Mouse (Mus musculus): ENCODE measurements around the gene Mrpl58.
A peak's percentile ranks its signal among the peaks of the same experiment; 100 is the strongest.
"Not testable (repeated sequence)": the region's sequence is repeated elsewhere in the genome, so short reads cannot be mapped to it uniquely, and the experiment has no call there.

The Mrpl58 gene

DNA sequence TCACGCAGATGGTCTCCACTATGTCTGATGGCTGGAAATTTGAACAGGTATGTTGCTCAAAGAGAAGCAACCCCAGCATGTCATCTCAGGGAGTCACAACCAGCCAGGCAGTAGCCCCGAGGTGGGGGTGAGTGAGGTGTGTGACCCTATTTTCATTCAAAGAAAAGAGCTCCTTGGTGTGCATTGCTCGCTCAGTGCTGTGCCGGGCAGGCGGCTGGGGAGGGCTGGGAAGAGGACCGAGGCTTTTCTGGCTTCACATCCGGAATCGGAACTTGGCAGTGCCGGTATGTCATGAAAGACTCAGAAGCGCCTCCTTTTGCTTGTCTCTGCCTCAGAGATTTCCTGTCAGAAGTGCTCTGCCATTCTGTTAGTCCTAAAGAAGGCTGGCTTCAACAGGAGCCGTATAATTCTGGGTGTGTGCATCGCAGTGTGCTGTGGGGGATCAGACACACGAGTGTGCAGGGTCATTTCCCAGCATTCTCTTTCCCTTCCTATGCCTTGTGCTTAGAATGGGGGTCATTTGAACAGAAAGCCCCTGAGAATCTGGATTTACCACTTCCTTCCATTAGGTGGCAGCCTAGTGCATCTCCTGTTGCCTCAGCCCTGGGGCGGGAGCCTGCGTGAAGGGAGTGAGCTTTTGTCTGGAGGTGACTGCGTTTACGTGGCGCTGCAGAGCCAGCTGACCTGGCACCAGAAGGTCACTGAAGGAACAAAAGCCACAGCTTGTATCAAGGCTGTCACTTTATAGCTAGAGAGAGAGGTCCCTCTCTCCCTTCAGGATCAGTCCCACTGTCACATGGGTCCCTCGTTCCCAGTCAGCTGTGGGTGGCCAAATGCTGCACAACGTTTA, 24.2 kb downstream of the Mrpl58 start:
- peak; percentile 75 for DNase-seq (ENCODE audit: low spot score)

DNA sequence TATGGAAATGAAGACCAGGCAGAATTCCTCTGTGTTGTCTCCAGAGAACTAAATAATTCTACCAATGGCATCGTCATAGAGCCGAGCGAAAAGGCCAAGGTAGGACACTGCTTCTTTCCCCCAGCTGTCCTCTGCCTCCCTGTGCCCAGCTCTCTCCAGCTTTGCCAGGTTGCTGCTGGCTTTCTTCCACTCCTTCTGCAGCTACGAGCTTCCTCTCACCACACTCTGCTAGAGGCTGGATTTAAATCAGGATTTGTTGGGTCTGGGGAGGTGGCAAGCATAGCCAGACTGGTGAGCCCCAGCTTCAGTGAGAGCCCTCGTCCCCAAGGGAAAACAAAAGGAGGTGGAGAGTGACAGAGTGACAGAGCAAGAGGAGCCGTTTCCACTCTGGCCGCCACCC, 25.8 kb downstream of the Mrpl58 start:
- no peak for DNase-seq (ENCODE audit: low spot score)

DNA sequence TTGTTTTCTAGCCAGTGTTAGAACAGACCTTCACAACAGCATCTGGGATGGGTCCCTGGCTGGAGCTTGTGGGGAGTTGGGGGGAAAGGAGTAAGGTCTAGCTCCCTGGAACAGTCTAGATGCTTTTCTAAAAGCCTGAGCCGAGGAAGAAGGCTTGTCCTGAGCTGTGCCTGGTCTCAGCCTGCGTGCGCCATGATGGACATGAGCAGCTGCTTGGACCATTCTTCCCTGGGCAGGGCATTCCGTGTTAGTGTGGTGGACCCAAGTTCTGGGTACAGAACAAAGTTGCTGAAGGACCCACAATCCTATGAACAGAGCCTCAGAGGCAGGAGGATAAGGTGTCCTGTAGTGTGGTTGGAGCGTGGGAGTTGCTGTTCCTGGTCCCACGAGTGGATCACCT, 27.0 kb downstream of the Mrpl58 start:
- DNase-seq (ENCODE audit: low spot score) = no peak

DNA sequence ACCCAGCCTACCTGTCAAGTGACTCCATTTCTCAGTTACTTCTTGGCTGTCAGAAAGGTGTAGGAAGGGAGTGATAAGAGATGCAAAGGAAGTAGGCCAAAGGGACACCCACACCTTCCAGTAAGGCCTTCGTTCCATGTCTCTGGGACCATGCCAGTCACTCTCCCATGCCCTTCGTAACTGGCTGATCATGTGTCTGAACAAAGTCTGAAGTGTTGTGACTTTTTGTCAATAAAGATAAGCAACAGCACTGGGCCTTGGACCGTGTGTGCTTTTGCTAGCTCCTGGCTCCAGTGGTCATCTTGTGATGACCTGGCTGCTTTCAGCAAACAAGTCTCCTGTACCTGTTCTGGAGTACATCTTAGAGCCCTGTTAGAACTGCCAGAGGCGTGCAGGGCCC, 29.3 kb downstream of the Mrpl58 start:
- no peak for DNase-seq (ENCODE audit: low spot score)

DNA sequence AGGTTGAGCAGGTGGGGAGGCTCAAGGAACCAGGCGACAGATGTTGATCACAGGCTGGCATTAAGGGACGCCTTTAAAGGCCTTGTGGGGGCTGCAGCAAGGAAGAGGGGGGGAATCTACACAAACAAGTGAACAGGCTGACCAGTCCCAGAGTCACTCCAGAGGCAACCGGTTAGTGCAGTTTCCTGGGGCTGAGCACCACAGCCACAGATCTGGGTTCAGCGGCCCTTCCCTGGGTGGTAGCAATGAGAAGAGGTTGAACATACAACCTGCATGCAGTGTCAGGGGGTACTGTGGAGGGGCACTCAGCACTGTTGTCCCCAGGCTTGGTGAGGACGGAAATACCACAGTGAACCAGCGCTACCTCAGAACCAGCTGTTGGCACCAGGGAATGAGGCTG, 29.8 kb downstream of the Mrpl58 start:
- DNase-seq (ENCODE audit: low spot score) = no peak

DNA sequence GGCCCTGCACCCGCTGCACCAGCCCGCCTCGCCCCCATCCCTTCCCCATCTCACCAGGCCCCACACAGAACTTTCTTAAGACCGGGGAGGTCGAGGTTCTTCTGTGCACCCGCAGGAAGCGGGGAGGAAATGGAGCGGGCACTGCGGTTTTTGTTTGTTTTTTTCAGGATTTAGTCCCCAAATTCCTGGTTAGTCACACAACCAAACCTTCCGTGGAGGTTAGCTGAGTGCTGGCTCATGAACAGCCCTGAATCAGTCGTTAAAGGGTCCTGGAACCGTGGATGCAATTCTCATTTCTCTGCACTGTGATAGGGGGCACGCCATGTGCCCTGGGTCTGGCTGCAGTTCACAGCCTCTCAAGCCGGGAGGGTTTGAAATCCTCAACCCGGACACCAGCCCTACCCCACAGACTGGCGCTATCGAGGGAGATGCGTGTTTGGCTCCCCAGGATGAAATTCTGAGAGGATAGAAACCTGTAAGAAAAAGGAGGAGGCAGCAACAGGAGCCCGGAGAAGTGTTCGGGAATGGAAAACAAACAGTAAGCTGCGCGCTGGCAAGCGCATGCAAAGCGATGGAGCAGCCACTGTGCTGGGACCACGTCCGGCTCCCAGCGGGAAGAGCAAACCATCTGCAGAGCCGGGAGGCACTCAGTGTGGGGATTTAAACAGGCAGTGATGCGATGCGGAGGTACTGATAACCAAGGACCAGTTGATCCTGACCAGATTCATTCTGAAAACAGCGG, 32.2 kb downstream of the Mrpl58 start:
- no peak for DNase-seq (ENCODE audit: low spot score)

DNA sequence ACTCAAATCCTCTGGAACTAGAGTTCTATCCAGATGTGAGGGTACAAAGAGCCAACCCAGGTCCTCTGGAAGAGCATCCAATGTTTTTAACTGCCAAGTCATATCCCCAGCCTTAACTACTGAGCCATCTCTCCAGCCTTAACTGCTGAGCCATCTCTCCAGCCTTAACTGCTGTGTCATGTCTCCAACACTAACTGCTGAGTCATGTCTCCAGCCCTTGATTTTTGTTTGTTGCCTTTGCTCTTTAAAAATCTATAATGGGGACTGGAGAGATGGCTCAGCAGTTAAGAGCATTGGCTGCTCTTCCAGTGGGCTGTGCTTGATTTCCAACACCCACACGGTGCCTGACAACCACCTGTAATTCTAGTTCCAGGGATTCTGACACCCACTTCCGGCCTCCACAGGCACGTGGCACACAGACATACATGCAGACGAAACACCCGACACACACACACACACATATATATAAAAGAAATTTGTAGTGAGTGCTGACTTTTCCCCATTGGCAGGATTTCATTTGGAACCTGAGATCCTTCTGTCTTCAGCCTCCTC, 34.1 kb downstream of the Mrpl58 start:
- no peak for DNase-seq (ENCODE audit: low spot score)

DNA sequence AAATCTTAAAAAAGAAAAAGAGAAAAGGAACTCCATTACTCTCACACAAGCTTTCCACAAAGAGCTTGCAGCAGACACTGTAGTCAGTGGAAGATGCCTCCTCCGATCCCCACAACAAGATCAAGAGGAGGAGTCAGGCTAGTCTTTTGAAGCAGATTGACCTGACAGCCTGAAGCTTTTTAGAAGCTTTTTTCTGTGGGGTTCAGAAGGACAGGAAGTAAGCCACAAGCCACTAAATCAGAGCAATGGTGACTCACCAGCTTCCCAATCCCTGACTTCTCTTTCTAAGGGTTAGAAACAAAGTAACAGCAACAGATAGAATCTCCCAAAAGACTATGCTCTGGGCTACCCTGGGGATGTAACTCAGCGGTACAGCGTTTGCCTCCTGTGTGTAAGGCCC, 35.8 kb downstream of the Mrpl58 start:
- no peak for DNase-seq (ENCODE audit: low spot score)

DNA sequence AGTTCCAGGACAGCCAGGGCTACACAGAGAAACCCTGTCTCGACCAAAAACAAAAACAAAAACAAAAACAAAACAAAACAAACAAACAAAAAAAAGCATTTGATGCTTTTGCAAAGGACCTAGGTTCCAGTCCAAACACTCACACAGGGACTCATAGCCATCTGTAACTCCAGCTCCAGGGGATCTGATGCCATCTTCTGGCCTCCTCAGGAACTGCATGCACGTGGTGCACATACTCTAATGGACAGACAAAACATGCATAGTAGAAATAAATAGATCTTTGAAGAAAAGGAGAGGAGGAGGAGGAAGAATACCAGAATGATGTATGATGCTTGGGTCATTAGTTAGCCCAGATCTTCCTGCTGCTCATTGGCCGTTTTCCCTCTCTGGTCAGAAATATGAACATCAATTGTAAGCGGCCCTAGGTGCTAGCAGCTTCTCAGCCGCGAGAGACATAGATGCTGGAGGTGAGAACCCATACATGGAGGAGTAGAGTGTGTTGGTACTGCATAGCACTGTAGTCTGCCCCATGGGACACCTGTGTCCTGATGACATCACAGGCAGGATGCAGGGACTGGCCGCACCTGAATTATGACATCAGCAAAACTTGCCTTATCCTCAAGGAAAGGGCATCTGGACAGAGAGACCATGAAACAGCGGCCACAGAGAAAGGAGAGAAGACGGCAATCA, 36.5 kb downstream of the Mrpl58 start, which contains the start of gene Trim80:
Gene Trim80 (plus strand): TSS at position 640 of the 690 bp plus-strand sequence.
- no peak for DNase-seq (ENCODE audit: low spot score)

DNA sequence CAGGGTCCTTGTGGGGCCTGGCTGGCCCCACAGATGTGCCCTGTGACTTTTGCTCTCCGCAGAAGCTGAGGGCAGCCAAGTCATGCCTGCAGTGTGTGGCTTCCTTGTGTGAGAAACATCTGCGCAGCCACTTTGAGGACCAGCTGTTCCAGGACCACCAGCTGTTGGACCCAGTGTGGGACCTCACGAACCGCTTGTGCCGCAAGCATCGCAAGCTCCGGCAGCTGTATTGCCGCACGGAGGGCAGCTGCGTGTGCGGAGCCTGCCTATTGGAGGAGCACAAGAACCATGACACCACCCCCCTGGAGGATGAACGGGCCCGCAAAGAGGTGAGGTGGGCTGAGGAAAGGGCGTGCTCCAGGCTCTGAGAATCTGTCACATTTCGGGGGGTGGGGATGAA, 37.9 kb downstream of the Mrpl58 start:
- DNase-seq (ENCODE audit: low spot score) = no peak

DNA sequence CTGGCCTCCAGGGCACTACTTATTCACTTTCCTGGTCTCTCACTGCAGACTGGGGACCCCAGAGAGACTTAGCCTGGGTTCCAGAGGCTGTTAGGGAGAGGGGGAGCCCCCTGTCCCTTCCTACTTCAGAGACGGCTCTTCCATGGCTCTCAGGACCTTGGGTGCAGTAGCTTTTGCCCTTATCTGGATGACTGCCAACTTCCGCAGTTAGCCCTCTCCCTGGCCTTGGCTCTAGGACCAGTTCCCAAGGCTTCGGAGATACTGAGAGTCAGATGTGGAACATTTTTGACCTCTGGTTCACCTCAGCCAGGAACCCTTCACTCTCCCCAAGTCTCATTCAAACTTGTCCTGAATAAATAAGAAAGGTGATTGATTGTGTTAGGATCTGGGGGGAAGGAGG, 43.4 kb downstream of the Mrpl58 start:
- DNase-seq (ENCODE audit: low spot score) = no peak

DNA sequence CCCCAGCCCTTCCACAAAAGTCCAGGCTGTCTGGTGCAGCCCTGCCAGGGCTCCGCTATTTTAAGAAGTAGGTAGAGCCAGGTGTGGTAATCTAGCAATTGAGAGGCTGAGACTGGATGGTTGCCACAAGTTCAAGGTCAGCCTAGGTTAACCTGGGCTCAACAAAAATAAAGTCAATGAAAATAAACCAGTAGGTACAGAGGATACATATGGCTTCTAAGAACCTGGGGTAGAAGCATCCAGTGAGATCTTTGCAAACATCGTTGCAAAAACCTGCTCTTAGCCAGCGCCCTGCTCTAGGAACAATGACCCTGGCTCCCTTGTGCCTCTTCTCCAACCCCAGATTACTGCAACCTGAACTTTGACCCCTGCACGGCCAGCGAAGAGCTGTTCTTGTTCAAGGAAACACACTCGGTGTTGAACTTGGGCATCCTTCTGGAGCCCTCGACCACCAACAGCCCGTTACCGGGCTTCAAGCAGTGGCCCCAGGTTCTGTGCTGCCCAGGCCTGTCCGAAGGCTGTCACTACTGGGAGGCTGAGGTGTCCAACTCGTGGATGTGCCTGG, 43.9 kb downstream of the Mrpl58 start:
- DNase-seq (ENCODE audit: low spot score) = no peak

DNA sequence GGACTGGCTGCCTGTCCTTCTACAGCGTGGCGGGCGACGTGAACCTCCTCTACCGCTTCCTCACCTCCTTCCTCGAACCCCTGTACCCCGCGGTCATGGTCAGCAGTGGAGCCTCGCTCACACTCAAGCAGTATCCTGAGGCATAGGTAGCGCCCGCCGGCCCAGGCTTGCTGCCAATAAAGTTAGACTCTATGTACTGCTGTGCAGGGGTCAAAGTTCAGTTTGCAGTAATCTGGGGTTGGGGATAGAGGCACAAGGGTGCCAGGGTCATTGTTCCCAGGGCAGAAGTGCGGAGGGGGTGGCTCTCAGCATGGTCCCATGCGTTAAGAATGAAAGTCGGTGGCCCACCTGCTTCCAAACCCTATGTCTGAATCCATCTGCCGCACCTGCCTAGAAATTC, 44.5 kb downstream of the Mrpl58 start:
- DNase-seq (ENCODE audit: low spot score) = no peak

DNA sequence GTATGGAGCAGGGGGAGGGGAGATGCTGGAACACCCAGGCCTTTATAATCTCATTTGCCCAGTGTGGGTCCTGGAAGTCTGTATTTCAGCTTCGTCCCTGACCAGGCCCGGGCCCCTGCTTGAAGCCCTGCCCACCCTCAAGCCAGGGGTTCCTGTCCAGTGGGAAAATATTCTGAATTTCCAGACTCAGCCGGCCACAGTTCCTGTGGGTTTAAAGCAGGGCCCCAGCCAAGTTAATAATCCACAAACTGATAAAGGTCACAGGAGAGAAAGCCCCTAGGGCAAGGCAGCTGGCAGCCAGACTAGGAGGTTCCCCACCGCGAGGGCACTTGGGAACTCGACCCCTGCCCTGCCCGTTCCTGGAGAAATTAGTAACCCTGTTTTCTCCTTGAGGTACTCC, 45.4 kb downstream of the Mrpl58 start:
- DNase-seq (ENCODE audit: low spot score) = no peak

DNA sequence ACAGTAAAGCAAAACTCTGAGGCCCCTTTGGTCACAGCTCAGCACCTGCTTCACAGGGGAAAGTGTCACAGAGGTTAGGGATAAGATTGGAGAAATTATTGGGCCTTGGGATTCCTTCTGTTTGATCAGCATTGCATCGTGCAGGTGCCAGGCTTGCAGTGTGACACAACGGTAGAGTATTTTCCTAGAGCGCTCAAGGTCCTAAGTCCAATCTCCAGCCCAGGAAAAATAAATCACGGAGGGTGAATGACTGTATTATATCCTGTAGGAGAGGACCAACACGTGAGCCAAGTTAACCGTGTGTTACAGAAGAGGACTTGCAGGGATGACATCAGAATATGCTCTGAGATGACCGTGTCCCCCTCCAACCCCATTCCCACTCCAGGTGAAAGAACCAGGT, 46.6 kb downstream of the Mrpl58 start:
- DNase-seq (ENCODE audit: low spot score) = no peak

DNA sequence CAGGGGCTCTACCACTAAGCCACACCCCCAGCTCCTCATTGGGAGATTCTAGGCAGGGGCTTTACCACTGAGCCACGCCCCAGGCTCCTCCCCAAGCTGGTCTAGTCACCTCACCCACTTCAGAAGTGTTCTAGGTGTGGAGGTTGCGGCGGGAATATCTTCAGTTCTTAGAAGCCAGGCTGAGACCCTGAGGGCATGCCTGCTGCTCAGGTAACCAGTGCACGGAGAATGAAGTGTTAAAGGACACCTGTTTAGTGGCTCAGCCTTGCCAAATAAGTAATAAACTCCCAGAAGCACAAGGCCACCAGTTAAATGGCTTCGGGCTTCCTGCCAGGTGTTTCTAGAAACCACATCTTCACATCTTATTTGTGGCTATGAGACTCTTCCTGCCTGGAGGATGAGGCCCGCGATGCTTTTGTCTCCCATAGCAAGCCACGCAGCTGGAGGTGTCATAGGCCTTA, 48.3 kb downstream of the Mrpl58 start:
- DNase-seq (ENCODE audit: low spot score) = peak; percentile 89

DNA sequence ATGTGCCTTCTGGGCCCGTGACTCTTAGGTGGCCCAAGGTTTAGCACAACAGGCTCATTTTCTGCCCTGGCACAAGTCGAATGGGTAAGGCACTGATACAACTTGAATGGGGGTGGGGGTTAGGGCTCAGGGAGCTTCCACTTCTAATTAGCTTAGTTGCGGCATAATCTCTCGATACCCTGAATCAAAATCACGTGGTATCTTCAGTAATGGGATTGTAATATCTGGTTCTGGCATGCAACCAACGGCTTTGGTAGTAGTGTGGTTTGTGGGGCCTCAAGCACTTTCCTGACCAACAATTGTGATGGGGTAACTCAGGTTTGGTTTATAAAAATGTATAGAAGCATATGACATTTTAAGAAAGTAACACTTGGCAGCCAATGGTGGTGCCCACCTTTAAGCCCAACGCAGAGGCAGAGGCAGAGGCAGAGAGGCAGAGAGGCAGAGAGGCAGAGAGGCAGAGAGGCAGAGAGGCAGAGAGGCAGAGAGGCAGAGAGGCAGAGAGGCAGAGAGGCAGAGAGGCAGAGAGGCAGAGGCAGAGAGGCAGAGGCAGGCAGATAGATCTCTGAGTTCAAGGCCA, 48.8 kb downstream of the Mrpl58 start:
- DNase-seq (ENCODE audit: low spot score) = no peak

DNA sequence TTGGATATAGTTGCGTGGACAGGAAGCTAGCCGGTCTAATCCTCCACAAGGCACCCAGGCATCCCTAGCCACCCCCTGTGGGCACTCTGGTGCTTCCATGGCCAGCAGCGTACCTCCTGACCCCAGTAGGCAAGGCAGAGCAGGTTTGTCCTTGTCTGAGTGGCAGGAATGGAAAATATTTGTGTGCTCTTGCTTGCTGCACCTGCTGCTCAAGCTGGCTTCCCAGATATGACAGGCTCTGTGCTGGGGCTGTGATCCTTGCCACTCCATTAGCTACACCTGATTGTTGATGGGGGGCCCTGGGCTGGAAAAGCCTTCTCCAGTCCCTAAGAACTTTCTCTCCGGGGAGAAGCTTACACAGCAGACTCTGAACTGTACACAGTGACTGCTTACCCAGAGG, 49.8 kb downstream of the Mrpl58 start:
- DNase-seq (ENCODE audit: low spot score) = no peak

DNA sequence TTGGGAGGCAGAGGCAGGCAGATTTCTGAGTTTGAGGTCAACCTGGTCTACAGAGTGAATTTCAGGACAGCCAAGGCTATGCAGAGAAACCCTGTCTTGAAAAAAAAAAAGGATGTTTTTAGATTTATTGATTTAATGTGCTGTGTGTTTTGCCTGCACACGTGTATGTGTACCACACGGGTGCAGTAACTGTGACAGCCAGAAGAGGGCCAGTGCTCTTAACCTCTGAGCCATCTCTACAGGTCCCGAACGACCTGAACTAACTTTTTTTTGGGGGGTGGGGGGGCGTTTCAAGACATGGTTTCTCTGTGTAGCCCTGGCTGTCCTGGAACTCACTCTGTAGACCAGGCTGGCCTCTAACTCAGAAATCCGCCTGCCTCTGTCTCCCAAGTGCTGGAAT, 51.3 kb downstream of the Mrpl58 start:
- not testable (repeated sequence) for DNase-seq (ENCODE audit: low spot score)

DNA sequence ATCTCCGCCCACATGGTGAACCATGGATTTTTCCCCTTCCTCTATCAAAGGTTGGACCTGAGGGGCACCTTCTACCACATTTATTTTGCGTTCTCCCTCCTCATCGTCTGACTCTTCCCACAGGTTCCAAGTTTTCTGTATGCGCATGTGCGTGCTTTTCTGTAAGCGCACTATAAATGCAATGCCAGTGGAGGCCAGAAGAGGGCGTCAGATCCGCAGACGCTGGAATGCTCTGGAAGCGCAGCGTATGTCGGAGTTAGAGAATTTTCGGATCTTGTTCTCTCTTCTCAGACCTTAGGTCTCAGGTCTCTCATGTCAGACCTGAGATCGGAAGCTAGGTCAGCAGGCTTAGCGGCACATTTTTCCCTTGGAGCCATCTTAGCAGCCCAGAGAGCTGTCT, 52.1 kb downstream of the Mrpl58 start:
- no peak for DNase-seq (ENCODE audit: low spot score)

DNA sequence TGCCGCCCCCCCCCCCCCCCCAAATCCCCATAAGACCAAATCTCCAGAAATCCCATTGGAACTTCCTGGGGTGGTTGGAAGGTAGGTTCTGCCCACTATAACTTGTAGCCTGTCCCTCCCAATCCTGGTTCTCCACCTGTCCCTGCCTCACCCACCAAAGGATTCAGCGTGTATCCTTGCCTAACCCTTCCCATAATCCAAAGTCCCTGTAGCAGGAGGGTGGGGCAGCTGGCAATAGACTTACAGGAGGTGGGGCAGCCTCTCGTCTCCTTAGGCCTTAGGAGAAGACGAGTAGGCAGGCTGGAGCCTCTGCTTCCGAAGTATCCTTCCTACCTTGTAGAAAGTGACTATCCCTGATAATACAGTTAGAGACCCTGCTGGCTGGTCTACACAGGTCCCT, 52.6 kb downstream of the Mrpl58 start:
- DNase-seq (ENCODE audit: low spot score) = no peak

DNA sequence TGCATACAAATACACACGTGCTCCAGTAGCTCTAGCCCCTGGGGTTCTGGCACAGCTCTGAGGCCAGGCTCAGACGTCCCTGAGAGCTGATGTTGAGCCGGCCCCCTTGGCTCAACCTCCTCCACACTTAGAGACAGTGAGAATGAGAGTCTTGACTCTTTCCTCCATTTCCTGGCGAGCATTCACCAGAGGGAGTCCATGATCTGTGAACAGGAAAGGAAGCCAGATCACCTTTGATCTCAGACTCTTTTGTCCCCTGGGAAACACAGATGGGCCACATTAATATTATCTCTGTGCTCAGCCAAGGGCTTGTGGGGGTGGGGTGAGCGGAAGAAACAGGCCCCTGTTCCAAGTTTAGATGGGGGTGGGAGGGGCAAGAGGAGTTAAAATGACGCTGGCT, 53.9 kb downstream of the Mrpl58 start:
- DNase-seq (ENCODE audit: low spot score) = no peak

Measured in T-cell, adult 2 months (primary cell).